Mouse (Mus musculus) heart, embryonic 13.5 days (tissue): ENCODE data around the gene Lyrm7. TPM values are rescaled to one million over a fixed set of nuclear protein-coding genes. Genes with fewer than 3 reads are reported as not detected.
"Not testable (repeated sequence)": the region's sequence is repeated elsewhere in the genome, so short reads cannot be mapped to it uniquely, and the experiment has no call there.

Experiments
- ATAC-seq: fragments of 200-750 bp; cut with Nextera tagmentation; 2 replicates; pipeline ENCODE4 v1.8.0; 2017; ENCODE audit warnings: moderate TSS enrichment; ENCODE audit not compliant: insufficient number of reproducible peaks, low FRiP score, low TSS enrichment; ENCODE audit errors: extremely low read depth
- H3K27ac ChIP-seq: fragments of 300-500 bp; sonication (generic); replicated peaks from 2 replicates; pipeline ENCODE4 v1.5.1; 2015; ENCODE audit warnings: moderate library complexity, mild to moderate bottlenecking, inconsistent platforms
- H3K27me3 ChIP-seq: fragments of 300-500 bp; sonication (generic); replicated peaks from 2 replicates; pipeline ENCODE4 v1.6.1; 2015; ENCODE audit warnings: mild to moderate bottlenecking, inconsistent platforms
- H3K36me3 ChIP-seq: fragments of 300-500 bp; sonication (generic); 2 replicates; pipeline ENCODE4 v1.6.1; 2015; ENCODE audit warnings: mild to moderate bottlenecking, inconsistent platforms
- H3K4me1 ChIP-seq: fragments of 300-500 bp; sonication (generic); 2 replicates; pipeline ENCODE4 v1.6.1; 2015; ENCODE audit warnings: inconsistent platforms
- H3K4me2 ChIP-seq: fragments of 300-500 bp; sonication (generic); 2 replicates; pipeline ENCODE4 v1.6.1; 2015; ENCODE audit warnings: inconsistent platforms, mild to moderate bottlenecking, moderate library complexity
- H3K4me3 ChIP-seq: fragments of 300-500 bp; sonication (generic); 2 replicates; pipeline ENCODE4 v1.5.1; 2015; ENCODE audit warnings: moderate library complexity, mild to moderate bottlenecking, inconsistent platforms
- H3K9ac ChIP-seq: fragments of 300-500 bp; sonication (generic); 2 replicates; pipeline ENCODE4 v1.6.1; 2015; ENCODE audit warnings: inconsistent platforms, mild to moderate bottlenecking, moderate library complexity
- H3K9me3 ChIP-seq: fragments of 300-500 bp; sonication (generic); 2 replicates; pipeline ENCODE4 v1.6.1; 2016; ENCODE audit warnings: inconsistent platforms
- WGBS: fragments of 180-500 bp; shearing (Covaris S2); methylation state at CpG from one replicate; pipeline ENCODE4 v1.1.7; 2015; ENCODE audit warnings: mixed read lengths; 5-methylcytosine and 5-hydroxymethylcytosine counted together
- polyA plus RNA-seq: library from polyadenylated mRNA; unstranded; fragments of >200 nt; fragmentation: Nextera tagmentation; extraction: Ambion mirVana; gene quantifications from 2 replicates; pipeline ENCODE4 v1.2.1, GENCODE M21; 2015

The Lyrm7 gene
- polyA plus RNA-seq, 1 experiment from 2014 or later = 12.2 TPM

DNA sequence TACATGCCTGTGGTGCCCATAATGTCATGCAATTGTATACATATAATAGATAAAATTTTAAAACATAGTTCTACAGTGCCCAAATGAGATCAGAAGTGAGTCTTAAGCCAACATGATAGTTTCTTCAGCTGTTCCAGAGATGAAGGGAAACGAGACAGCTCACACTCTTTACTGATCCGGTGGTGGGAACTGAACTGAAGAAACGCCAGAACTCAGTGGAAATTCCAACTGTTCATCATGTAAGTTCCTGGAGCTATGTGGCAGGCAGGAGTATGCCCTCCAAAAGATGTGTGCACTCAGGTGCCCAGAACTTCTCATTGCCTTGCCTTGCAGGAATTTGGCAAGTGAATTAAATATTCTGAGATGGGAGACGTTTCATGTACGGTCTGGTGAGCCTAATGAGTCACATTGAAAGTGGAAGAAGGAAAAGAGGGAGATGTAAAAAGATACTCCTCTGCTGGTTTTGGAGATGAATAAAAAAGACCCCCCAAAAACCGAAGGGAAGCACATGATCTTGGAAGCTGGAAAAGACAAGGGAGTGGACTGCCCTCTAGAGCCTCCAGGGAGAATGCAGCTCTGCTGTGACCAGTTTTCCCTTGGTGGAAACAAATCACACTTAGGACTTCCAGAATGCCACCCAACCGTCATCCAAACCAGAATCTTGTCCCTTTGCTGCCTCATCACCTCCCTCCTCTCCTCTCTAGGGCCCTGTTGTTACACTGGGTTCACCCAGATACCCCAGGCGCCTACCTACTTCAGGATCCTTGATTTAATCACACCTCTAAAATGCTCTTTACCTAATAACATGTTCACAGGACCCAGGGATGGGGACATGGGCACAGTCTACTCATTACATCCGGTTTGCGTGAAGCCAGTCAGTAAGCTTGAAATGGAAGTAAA lies 2.2 kb upstream of the Lyrm7 start:
- H3K4me1 ChIP-seq = peaks cover 27% of the 10 kb centered on the region
- H3K27ac ChIP-seq = no peak overlapping the region
- WGBS = 43% methylated on average over 10 of the region's 10 CpGs
- no peak overlapping the region for H3K4me3 ChIP-seq
- H3K4me2 ChIP-seq = no peak overlapping the region
- no peaks in the 10 kb centered on the region for H3K9me3 ChIP-seq
- H3K27me3 ChIP-seq = no peaks in the 10 kb centered on the region
- no peak for ATAC-seq
- H3K9ac ChIP-seq = no peak overlapping the region
- peaks cover under 1% of the 10 kb centered on the region for H3K36me3 ChIP-seq

DNA sequence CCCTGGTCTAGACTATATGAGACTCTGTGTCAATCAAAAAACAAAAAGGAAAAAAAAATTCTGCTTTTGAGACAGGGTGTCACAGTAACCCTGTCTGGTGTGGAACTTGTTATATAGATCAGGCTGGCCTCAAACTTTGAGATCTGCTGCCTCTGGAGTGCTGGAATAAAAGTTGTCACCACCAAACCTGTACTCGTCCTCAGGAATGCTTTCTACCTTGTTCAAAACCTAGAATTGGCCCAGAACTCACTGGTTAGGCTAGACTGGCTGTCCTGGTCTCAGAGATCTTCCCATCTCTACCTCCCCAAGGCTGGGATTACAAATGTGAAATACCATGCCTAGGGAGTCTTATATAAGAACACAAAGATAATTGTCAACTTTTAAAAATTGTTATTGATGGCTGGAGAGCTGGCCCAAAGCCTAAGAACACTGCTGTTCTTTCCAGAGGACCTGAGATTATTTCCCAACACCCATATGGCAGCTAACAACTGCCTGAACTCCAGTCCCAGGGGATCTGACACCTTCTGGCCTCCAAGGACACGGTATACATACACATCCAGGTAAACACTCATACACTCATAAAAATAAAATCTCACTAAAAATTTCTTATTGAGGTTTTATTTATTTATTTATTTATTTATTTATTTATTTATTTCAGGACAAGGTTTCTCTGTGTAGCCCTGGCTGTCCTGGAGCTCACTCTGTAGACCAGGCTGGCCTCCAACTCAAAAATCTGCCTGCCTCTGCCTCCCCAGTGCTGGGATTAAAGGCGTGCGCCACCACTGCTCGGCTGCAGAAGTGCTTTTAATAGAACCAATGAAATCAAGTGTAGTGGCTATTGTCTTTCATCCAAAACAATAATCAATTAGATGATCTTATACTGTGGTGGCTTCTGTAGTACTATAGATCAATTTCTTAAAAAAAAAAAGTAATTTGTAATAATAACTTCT lies 1.0 kb upstream of the Lyrm7 start:
- Histone ChIP-seq H3K4me3 (peak overlapping the region; percentile 74), H3K4me2 (peak overlapping the region; percentile 84), H3K36me3 (no peaks in the 10 kb centered on the region), H3K9ac (no peak overlapping the region; the same call in 1 of the 2 replicates), H3K27ac (peak overlapping the region; percentile 89; the same call in 1 of the 2 replicates), H3K4me1 (peaks cover 19% of the 10 kb centered on the region), H3K27me3 (no peaks in the 10 kb centered on the region), H3K9me3 (no peaks in the 10 kb centered on the region)
- WGBS = 86% methylated on average over 5 of the region's 5 CpGs
- no peak for ATAC-seq

DNA sequence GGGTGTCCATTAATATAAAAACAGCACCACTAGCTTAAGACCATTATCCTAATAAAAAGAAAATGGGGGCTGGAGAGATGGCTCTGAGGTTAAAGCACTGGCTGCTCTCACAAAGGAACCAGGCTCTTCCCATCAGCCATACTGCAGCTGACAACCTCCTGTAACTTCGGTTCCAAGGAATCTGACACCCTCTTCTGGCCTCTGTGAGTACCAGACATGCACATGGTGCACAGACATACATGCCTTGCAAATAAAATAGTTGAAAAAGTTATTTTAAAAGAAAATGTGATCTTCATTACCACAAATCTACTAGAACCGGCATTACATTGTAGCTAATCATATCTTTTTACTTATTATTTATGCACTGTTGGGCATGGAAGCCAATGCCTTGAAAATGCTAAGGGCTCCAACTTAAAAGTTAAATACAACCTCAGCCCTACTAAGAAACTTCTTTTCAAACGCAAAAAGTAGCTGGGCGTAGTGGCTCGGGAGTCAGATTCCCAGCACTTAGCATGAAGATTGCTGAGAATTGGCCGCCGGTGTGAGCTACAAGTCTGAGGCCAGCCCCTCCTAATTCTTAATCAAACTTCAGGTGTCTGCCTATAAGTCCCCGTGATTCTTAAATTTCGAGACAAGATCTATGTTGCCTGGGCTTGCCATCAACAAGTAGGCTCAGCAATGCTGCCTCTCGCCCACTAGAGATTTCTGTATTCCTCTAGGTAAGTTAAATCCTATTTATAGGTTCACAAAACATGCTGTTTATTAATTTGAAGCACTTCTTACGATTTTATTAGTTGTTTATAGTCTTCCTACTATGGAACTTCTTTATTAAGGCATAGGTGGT lies 1.2 kb downstream of the Lyrm7 start:
- Histone ChIP-seq H3K27me3 (no peaks in the 10 kb centered on the region), H3K27ac (peak overlapping the region; percentile 89), H3K36me3 (no peaks in the 10 kb centered on the region), H3K4me3 (peak overlapping the region; percentile 74), H3K4me2 (peak overlapping the region; percentile 84), H3K9ac (peak overlapping the region; percentile 89), H3K4me1 (peaks cover 19% of the 10 kb centered on the region), H3K9me3 (no peaks in the 10 kb centered on the region)
- ATAC-seq = no peak
- 27% methylated on average over 11 of the region's 11 CpGs for WGBS

DNA sequence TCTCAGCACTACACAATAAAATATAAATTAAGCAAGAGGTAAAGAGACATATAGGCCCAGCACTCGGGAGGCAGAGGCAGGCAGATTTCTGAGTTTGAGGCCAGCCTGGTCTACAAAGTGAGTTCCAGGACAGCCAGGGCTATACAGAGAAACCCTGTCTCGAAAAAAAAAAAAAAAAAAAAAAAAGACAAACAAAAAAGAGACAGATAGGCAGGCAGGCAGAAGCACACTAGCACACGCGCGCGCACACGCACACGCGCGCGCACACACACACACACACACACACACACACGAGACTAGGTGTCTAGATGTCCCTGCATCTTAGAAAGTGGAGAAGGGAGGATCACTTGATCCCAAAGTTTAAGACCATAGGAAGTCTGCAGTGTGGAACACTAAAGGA lies 1.8 kb downstream of the Lyrm7 start:
- H3K4me2 ChIP-seq, H3K4me3 ChIP-seq, ATAC-seq, H3K27me3 ChIP-seq, H3K27ac ChIP-seq, H3K36me3 ChIP-seq, H3K9ac ChIP-seq, H3K9me3 ChIP-seq: not testable (repeated sequence)
- peaks cover 19% of the 10 kb centered on the region for H3K4me1 ChIP-seq
- WGBS = 96% methylated on average over 11 of the region's 12 CpGs

DNA sequence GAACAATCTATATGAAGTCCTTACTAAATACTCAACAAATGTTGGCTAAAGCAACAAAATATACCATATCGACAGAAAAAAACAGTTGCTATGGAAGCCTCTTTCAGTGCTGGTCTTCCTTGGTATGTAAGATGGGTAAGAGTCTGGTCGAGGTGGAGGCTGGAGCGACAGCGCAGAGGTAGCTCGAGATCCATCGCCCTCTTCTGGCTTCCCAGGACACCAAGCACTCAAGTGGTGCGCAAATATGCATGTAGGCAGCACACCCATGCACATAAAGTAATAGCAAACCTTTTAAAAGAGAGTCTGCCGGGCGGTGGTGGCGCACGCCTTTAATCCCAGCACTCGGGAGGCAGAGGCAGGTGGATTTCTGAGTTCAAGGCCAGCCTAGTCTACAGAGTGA lies 9.1 kb downstream of the Lyrm7 start:
- no peak overlapping the region for H3K9ac ChIP-seq
- 90% methylated on average over 12 of the region's 12 CpGs for WGBS
- no peak overlapping the region for H3K27ac ChIP-seq
- no peak for ATAC-seq
- H3K4me3 ChIP-seq = no peak overlapping the region
- no peaks in the 10 kb centered on the region for H3K27me3 ChIP-seq
- H3K4me2 ChIP-seq = no peak overlapping the region
- no peaks in the 10 kb centered on the region for H3K36me3 ChIP-seq
- H3K4me1 ChIP-seq = peaks cover 11% of the 10 kb centered on the region
- H3K9me3 ChIP-seq = no peaks in the 10 kb centered on the region

DNA sequence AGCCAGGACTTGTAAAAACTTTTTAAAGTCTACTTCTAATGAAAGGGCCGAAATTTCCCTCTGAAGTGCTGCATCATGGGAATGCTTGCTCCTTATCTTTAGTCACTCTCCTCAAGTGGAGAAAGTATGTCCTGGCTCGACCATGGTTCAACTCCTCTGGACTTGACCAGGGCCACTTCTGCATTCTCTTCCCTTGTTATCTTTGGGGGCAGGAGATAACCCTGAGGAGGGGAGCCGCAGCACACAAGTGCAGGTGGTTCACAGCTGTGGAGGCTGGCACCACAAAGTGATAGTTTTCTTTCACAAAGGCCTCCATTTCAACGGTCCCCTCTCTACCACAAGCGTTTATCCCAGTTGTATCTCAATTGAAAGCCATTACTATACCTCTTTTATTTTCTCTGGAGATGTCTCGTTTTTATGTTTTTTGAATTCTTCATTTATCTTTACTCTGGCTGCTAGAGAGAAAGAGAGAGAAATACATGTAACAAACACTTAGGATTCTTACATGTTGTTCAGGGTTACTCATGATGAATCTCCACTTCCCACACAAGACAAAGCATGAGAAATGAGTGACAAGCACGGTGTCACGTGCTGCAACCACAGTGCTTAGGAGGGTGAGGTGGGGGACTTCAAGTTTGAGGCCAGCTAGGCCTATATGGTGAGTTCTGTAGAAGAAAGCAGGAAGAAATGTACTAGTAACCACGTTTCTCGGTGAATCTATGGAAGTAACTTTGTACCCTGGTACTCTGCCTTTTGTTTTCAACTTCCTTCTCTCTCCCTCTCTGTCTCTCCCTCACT lies 10.6 kb downstream of the Lyrm7 start:
- Histone ChIP-seq H3K9me3 (no peaks in the 10 kb centered on the region), H3K36me3 (no peaks in the 10 kb centered on the region), H3K4me3 (no peak overlapping the region), H3K27ac (no peak overlapping the region; the same call in 1 of the 2 replicates), H3K4me2 (0 out of 2 replicates have a peak overlapping the region, but pooled peaks have one; percentile 16), H3K4me1 (peaks cover 22% of the 10 kb centered on the region), H3K27me3 (no peaks in the 10 kb centered on the region), H3K9ac (no peak overlapping the region)
- 44% methylated on average over 10 of the region's 10 CpGs for WGBS
- no peak for ATAC-seq

DNA sequence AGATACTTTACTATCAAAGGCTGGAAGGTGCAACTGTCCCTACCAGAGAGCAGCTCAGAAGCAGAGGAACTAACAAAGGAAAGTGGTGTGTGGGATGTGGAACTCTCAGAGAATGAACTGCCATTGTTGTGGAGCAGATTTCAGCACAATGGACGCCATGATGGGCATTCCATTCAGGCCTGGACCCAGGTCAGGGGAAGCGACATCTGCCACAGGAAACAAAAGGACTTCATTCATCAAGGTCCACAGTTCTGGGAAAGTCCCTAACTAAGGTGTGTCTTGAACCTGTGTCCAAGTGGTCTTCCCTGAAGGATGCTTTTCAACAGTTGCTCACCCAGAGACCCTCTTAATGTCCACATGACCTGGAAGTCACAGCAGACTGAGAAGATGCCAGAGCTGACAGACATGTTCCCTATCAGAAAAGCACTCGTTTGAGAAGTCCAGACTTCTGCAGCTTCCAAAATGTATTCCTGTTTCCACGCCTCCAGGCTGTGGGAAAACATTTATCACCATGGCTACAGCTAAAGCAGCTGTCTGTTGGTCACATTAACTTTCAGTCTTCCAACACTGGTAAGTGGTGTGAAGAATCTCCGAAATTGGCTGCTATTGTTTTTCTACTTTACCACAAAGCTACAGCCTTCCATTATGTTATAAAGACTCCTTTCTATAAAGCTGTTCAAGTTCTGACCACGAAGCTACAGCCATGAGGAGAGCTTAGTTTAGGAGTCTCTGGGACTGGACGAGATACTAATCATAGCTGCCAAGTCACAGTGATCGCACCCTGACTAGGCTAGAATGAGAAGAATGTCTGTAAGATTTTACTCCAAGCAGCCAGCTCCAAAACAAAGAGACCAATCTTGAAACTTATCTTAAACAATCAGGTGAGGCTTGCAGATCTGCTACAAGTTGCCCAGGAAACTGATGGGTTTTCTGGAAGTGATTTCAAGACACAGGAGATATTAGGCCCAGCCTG lies 15.0 kb downstream of the Lyrm7 start:
- Histone ChIP-seq H3K9ac (no peak overlapping the region), H3K27me3 (no peaks in the 10 kb centered on the region), H3K27ac (no peak overlapping the region), H3K36me3 (no peaks in the 10 kb centered on the region), H3K9me3 (no peaks in the 10 kb centered on the region), H3K4me2 (no peak overlapping the region), H3K4me3 (no peak overlapping the region), H3K4me1 (peaks cover 30% of the 10 kb centered on the region)
- no peak for ATAC-seq
- WGBS = 45% methylated on average over 8 of the region's 8 CpGs

DNA sequence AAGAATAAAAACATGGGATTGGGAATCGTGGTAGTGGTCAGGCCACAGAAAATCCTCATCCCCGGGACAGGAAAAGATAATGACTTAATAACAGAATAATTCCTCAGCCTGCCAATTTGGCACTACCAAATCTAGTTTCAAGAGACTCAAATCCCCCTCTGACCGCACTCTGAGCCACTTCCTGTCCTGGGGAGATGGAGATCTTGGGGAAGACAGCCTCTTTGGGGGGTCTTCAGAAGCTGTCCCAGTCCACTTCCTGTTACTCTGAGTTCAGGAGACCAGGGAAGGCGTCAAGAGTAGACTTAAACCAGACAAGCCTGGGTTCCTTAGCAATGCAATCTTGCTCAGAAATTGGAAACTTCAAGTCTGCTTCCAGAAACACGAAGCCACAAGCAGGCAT lies 15.8 kb downstream of the Lyrm7 start:
- H3K9me3 ChIP-seq = no peaks in the 10 kb centered on the region
- H3K9ac ChIP-seq = no peak overlapping the region
- WGBS = 65% methylated on average over 5 of the region's 5 CpGs
- no peak overlapping the region for H3K4me3 ChIP-seq
- ATAC-seq = no peak
- no peak overlapping the region for H3K4me2 ChIP-seq
- H3K36me3 ChIP-seq = 0 out of 2 replicates have a peak, but pooled peaks cover 3% of the 10 kb centered on the region
- H3K27ac ChIP-seq = no peak overlapping the region
- H3K4me1 ChIP-seq = peaks cover 23% of the 10 kb centered on the region
- H3K27me3 ChIP-seq = no peaks in the 10 kb centered on the region

DNA sequence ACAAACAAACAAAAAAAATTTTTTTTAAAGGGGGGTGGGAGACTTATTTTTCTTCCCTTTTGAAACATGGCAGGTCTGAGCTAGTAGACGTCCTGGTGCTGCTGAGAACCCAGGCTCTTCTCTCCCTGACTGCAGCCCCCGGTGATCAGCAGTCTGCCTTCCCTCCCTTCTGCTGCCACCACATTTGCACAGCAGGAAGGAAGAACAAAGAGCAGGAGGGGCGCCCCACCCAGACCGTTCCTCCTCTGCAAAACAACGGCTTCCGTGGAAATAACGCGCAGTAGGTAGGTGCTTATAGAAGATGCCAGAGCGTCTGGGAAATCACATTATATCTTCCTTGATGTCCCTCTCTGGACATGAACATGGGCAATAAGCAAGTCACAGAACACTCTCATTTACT lies 16.3 kb downstream of the Lyrm7 start:
- no peaks in the 10 kb centered on the region for H3K9me3 ChIP-seq
- WGBS = 52% methylated on average over 9 of the region's 9 CpGs
- no peaks in the 10 kb centered on the region for H3K27me3 ChIP-seq
- H3K9ac ChIP-seq = no peak overlapping the region
- H3K27ac ChIP-seq = 0 out of 2 replicates have a peak overlapping the region, but pooled peaks have one; percentile 8
- no peak overlapping the region for H3K4me2 ChIP-seq
- H3K4me3 ChIP-seq = no peak overlapping the region
- ATAC-seq = no peak
- peaks cover 8% of the 10 kb centered on the region for H3K36me3 ChIP-seq
- peaks cover 19% of the 10 kb centered on the region for H3K4me1 ChIP-seq
